Mouse (Mus musculus): Measurements from ENCODE around the gene Rabl3.

DNA sequence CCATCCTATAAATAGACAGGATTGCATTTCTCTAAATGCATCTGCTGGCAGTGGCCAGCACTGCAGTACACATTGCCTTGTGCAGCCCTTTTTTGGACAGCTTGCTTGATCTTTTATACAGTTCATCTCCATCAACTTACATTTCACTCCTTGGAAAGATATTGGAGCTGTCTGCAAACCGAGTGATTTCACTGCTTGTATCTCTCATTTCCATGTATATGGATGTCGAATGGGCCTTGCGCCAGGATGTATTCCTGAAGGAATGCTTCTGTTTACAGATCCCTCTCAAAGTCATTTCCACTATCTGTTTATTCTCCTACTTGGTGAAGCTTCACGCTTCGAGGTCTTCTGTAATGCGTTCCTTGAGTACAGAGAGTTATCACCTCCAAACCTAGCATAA is 64.6 kb downstream of the Rabl3 start:
- TF ChIP-seq CTCF (IDR thresholded peaks at IDR 0.05; ENCODE audit: low read depth, low read length) (no peak), POLR2A (IDR thresholded peaks at IDR 0.05; ENCODE audit: borderline replicate concordance, low read depth, low read length) (no peak)
